Mouse (Mus musculus) heart, embryonic 13.5 days (tissue): Measurements from ENCODE around the gene Ptdss2. TPM values are rescaled to one million over a fixed set of nuclear protein-coding genes. Genes with fewer than 3 reads are reported as not detected.

Experiments used
- ATAC-seq: fragments of 200-750 bp; cut with Nextera tagmentation; 2 replicates; pipeline ENCODE4 v1.8.0; 2017; ENCODE audit warnings: moderate TSS enrichment; ENCODE audit not compliant: insufficient number of reproducible peaks, low FRiP score, low TSS enrichment; ENCODE audit errors: extremely low read depth
- H3K27ac ChIP-seq: fragments of 300-500 bp; sonication (generic); replicated peaks from 2 replicates; pipeline ENCODE4 v1.5.1; 2015; ENCODE audit warnings: moderate library complexity, mild to moderate bottlenecking, inconsistent platforms
- H3K27me3 ChIP-seq: fragments of 300-500 bp; sonication (generic); replicated peaks from 2 replicates; pipeline ENCODE4 v1.6.1; 2015; ENCODE audit warnings: mild to moderate bottlenecking, inconsistent platforms
- H3K36me3 ChIP-seq: fragments of 300-500 bp; sonication (generic); 2 replicates; pipeline ENCODE4 v1.6.1; 2015; ENCODE audit warnings: mild to moderate bottlenecking, inconsistent platforms
- H3K4me1 ChIP-seq: fragments of 300-500 bp; sonication (generic); 2 replicates; pipeline ENCODE4 v1.6.1; 2015; ENCODE audit warnings: inconsistent platforms
- H3K4me2 ChIP-seq: fragments of 300-500 bp; sonication (generic); 2 replicates; pipeline ENCODE4 v1.6.1; 2015; ENCODE audit warnings: inconsistent platforms, mild to moderate bottlenecking, moderate library complexity
- H3K4me3 ChIP-seq: fragments of 300-500 bp; sonication (generic); 2 replicates; pipeline ENCODE4 v1.5.1; 2015; ENCODE audit warnings: moderate library complexity, mild to moderate bottlenecking, inconsistent platforms
- H3K9ac ChIP-seq: fragments of 300-500 bp; sonication (generic); 2 replicates; pipeline ENCODE4 v1.6.1; 2015; ENCODE audit warnings: inconsistent platforms, mild to moderate bottlenecking, moderate library complexity
- H3K9me3 ChIP-seq: fragments of 300-500 bp; sonication (generic); 2 replicates; pipeline ENCODE4 v1.6.1; 2016; ENCODE audit warnings: inconsistent platforms
- WGBS: fragments of 180-500 bp; shearing (Covaris S2); methylation state at CpG from one replicate; pipeline ENCODE4 v1.1.7; 2015; ENCODE audit warnings: mixed read lengths; 5-methylcytosine and 5-hydroxymethylcytosine counted together
- polyA plus RNA-seq: library from polyadenylated mRNA; unstranded; fragments of >200 nt; fragmentation: Nextera tagmentation; extraction: Ambion mirVana; gene quantifications from 2 replicates; pipeline ENCODE4 v1.2.1, GENCODE M21; 2015

Ptdss2 gene
- polyA plus RNA-seq, 1 experiment from 2014 or later, result 57.9 TPM

DNA sequence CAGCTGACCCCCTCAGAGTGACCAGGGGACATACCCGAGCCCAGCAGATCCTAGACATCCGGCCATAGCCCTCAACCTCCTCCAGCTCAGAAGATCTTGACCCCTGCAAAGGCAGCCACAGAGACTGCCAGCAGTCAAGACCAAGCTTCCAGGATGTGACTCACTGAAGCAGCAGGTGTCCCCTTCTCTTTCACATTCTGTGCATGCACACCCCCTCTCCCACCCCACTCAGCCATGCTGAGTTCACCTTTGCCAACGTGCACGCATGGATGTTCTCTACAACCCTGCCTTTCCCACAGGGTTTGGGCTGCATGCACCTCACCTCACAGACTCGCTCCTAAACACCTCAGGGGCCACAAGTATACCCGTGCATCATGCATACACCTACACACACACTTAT lies 26.2 kb upstream of the Ptdss2 start:
- Histone ChIP-seq H3K4me1 (peaks cover 27% of the 10 kb centered on the region), H3K9me3 (no peaks in the 10 kb centered on the region), H3K4me3 (0 out of 2 replicates have a peak overlapping the region, but pooled peaks have one; percentile 8), H3K4me2 (peak overlapping the region; percentile 37), H3K27ac (no peak overlapping the region), H3K36me3 (no peaks in the 10 kb centered on the region), H3K9ac (no peak overlapping the region), H3K27me3 (peaks cover 74% of the 10 kb centered on the region)
- no peak for ATAC-seq
- WGBS, result 73% methylated on average over 6 of the region's 6 CpGs

DNA sequence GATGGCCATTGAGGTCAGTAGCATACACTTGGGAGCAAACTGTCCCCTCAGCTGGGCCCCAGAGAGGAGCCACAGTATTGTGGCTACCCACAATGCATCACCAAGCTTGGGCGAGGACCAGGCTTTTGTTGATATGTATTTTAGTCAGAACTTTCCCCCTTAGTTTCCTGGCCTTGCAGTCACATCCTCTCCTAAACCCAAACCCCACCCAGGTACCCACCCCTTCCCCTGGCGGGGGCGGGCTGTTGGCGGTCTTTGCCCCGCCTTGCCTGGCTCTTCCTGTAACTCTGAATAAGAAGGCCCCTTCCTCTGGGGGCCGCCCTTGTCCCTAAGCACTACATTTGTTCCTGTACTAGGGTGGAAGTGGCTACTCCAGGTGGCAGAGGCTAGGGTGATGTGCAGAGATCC lies 25.5 kb upstream of the Ptdss2 start:
- 0 out of 2 replicates have a peak overlapping the region, but pooled peaks have one; percentile 17 for H3K9ac ChIP-seq
- peaks cover 74% of the 10 kb centered on the region for H3K27me3 ChIP-seq
- H3K27ac ChIP-seq, result no peak overlapping the region
- WGBS, result 22% methylated on average over 6 of the region's 6 CpGs
- no peaks in the 10 kb centered on the region for H3K36me3 ChIP-seq
- H3K4me2 ChIP-seq, result peak overlapping the region; percentile 37
- peak overlapping the region; percentile 8; the same call in 1 of the 2 replicates for H3K4me3 ChIP-seq
- no peaks in the 10 kb centered on the region for H3K9me3 ChIP-seq
- ATAC-seq, result no peak
- H3K4me1 ChIP-seq, result peaks cover 27% of the 10 kb centered on the region

DNA sequence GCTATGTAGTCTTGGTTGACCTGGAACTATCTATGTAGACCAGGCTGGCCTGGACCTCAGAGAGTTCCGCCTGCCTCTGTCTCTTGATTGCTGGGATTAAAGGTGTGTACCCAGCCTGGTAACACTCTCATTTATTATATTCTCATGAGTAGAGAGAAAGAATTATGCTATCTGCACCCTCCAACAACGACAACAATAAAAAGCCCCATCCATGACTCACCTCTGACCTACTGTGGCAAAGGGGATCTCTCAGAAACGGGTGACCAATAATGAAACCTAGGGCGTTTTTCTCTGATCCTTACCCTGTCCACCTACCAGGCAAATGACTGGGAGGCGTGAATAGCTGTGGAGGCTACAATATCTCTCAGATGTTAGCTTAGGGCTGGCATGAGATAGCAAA lies 25.0 kb upstream of the Ptdss2 start:
- H3K36me3 ChIP-seq, result no peaks in the 10 kb centered on the region
- H3K4me1 ChIP-seq, result peaks cover 24% of the 10 kb centered on the region
- 77% methylated on average over 5 of the region's 5 CpGs for WGBS
- no peak overlapping the region for H3K4me2 ChIP-seq
- H3K27ac ChIP-seq, result no peak overlapping the region
- H3K9ac ChIP-seq, result no peak overlapping the region
- ATAC-seq, result no peak
- no peaks in the 10 kb centered on the region for H3K9me3 ChIP-seq
- H3K4me3 ChIP-seq, result no peak overlapping the region
- H3K27me3 ChIP-seq, result peaks cover 78% of the 10 kb centered on the region

DNA sequence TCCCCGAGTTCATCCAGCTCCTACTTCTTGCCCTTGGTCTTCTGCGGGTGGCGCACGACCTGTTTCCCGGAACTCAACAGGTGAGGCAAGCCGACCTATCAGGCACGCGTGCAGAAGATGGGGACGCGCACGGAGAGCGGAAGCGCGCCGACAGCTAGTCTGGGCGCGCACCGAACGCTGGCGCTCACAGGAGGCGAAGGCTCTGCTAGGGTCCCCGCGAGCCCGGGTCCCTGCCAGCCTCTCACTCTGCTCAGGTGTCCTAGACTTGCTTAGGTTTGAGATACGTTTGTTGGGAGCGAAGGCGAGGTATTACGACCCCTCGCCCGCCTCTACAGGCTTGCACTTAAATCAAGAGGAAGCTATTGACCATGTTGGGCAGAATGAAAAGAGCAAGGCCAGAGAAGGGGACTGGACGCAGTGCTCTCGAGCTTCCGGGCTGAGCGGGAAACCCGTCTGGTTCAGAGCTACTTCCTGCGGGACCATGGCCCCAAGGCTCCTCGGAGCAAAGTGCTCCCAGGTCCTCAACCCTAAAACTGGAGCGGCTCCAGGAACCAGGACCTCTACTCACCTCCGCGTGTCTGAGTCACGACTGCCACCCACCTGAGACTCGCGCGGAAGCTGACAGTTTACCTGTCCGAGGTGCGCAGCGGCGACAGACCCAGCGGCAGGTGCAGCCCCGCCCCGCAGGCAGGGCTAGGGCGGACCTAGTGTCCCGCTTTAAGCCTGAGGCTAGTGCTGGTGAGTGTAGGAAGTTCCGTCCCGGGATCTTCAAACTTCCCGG lies 22.1 kb upstream of the Ptdss2 start, which contains the start of gene Sigirr:
TSS of gene Sigirr (minus strand) at position 662 of the 781 bp plus-strand sequence.
- ATAC-seq, result no peak
- Histone ChIP-seq H3K9me3 (no peaks in the 10 kb centered on the region), H3K27ac (no peak within 1 kb of the TSS), H3K4me1 (peaks cover 19% of the 10 kb centered on the region), H3K27me3 (peaks cover 75% of the 10 kb centered on the region), H3K9ac (peak within 1 kb of the TSS; percentile 77), H3K4me2 (peak within 1 kb of the TSS; percentile 93), H3K4me3 (peak within 1 kb of the TSS; percentile 59), H3K36me3 (no peaks in the 10 kb centered on the region)
- under 1% methylated on average over 56 of the region's 56 CpGs for WGBS

DNA sequence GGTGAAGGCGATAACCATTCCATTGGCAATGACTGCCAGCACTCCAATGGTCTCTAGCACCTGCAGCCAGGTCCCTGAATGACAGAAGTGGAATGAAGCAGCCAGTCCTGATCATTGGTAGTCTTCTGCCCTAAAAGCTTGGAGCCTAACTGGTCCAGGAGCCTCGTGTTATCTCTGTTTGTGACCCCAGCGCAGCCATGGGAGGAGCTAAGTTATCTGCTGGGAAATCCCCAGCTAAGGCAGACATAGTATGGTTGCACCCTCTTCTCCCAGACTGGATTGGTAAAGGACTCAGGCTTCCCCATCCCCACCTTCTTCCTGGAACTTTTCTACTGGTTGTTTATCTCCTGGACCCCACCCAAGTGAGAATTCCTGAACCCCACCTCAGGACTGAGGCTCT lies 19.0 kb upstream of the Ptdss2 start:
- peaks cover 12% of the 10 kb centered on the region for H3K4me1 ChIP-seq
- H3K27ac ChIP-seq, result no peak overlapping the region
- no peak overlapping the region for H3K4me2 ChIP-seq
- no peak for ATAC-seq
- H3K9me3 ChIP-seq, result no peaks in the 10 kb centered on the region
- H3K4me3 ChIP-seq, result no peak overlapping the region
- peaks cover 55% of the 10 kb centered on the region for H3K27me3 ChIP-seq
- H3K9ac ChIP-seq, result no peak overlapping the region
- H3K36me3 ChIP-seq, result no peaks in the 10 kb centered on the region
- WGBS, result 51% methylated on average over 3 of the region's 3 CpGs

DNA sequence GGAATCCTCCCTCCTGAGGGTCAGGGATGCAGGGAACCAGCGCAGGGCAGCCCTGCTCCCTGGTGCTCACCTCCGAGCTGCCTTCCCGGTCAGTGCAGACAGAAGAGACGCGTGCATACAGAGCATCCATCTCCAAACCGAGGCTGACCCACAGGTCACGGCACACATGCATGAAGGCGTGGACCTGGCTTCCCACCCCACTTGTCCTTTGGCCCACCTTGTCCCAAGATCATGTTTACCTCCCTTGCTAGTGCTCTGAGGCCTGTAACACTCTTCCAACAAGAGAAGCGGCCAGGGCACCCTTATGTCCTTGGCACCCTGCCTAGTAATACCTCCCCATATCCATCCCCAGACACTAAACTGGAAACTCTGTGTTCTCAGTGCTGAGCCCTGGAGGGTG lies 6.3 kb upstream of the Ptdss2 start:
- Histone ChIP-seq H3K9me3 (no peaks in the 10 kb centered on the region), H3K4me1 (no peaks in the 10 kb centered on the region), H3K27me3 (peaks cover 39% of the 10 kb centered on the region), H3K36me3 (no peaks in the 10 kb centered on the region), H3K27ac (no peak overlapping the region), H3K9ac (no peak overlapping the region), H3K4me2 (no peak overlapping the region), H3K4me3 (no peak overlapping the region)
- WGBS, result 79% methylated on average over 9 of the region's 9 CpGs
- no peak for ATAC-seq

DNA sequence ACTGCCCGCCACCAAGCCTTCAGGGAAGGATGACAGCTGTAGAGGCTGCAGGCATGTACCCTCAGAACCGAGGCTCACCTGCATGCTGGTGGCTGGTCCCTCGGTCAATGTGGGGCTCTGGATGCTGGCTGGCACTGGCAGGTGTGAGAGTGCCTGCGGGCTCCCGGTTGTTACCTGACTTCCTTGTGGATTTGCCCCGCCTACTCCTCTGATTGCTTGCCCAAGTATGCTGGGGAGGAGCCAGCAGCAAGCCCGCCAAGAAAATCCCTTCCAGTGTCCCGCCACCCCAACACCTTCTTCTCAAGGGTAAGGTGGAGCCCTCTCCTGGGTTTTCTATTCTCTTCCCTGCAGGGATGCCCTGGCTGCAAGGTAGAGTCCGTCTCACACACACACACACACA lies 4.5 kb upstream of the Ptdss2 start, which contains the start of gene Ano9:
TSS of gene Ano9 (minus strand) at position 171 of the 400 bp plus-strand sequence.
- ATAC-seq, result no peak
- 14% methylated on average over 9 of the region's 9 CpGs for WGBS
- no peak within 1 kb of the TSS for H3K4me3 ChIP-seq
- no peak within 1 kb of the TSS for H3K27ac ChIP-seq
- H3K27me3 ChIP-seq, result peaks cover 39% of the 10 kb centered on the region
- H3K9ac ChIP-seq, result no peak within 1 kb of the TSS
- H3K36me3 ChIP-seq, result no peaks in the 10 kb centered on the region
- H3K4me2 ChIP-seq, result no peak within 1 kb of the TSS
- peaks cover 11% of the 10 kb centered on the region for H3K4me1 ChIP-seq
- H3K9me3 ChIP-seq, result no peaks in the 10 kb centered on the region

DNA sequence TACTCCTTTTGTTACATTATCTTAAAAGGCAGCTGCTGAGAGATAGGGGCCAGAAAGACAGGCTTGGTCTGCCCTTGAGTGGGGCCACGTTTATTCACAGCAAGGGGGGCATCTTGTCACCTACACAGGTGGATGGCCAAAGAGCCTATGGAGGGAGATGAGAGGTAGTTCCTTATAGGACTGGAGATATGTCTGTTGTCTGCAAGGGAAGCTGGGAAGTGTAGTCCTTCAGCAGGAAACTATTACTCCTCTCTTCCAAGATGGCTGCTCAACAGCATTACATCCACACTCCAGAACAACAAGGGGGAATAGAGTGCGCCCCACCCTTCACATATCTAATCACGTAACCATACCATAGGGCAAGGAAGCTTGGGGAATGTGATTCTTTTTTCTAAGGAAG lies 2.7 kb upstream of the Ptdss2 start:
- H3K36me3 ChIP-seq, result no peaks in the 10 kb centered on the region
- H3K27me3 ChIP-seq, result peaks cover 31% of the 10 kb centered on the region
- no peak overlapping the region for H3K4me3 ChIP-seq
- no peak for ATAC-seq
- WGBS, result 59% methylated on average over 3 of the region's 3 CpGs
- H3K4me1 ChIP-seq, result peaks cover 17% of the 10 kb centered on the region
- H3K4me2 ChIP-seq, result no peak overlapping the region
- H3K9me3 ChIP-seq, result no peaks in the 10 kb centered on the region
- no peak overlapping the region for H3K27ac ChIP-seq
- no peak overlapping the region for H3K9ac ChIP-seq

DNA sequence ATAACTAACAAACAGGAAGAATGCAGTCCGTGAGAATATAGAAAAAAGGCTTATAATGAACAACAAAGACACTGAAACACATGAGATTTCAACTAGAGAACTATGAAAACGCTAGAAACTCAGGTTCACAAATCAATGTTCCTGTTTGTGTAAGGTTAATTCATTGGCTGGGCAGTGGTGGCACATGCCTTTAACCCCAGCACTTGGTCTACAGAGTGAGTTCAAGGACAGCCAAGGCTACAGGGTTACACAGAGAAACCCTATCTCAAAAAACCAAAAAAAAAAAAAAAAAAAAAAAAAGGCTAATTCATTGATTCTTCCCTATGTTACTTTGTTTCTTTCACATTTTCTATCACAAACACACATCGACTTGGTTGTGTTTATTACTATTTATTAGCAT lies 1.6 kb upstream of the Ptdss2 start:
- Histone ChIP-seq H3K4me3 (no peak overlapping the region), H3K27ac (no peak overlapping the region), H3K9ac (no peak overlapping the region), H3K4me1 (peaks cover 18% of the 10 kb centered on the region), H3K36me3 (no peaks in the 10 kb centered on the region), H3K27me3 (peaks cover 26% of the 10 kb centered on the region), H3K4me2 (no peak overlapping the region), H3K9me3 (no peaks in the 10 kb centered on the region)
- WGBS, result 73% methylated on average over 3 of the region's 3 CpGs
- ATAC-seq, result no peak

DNA sequence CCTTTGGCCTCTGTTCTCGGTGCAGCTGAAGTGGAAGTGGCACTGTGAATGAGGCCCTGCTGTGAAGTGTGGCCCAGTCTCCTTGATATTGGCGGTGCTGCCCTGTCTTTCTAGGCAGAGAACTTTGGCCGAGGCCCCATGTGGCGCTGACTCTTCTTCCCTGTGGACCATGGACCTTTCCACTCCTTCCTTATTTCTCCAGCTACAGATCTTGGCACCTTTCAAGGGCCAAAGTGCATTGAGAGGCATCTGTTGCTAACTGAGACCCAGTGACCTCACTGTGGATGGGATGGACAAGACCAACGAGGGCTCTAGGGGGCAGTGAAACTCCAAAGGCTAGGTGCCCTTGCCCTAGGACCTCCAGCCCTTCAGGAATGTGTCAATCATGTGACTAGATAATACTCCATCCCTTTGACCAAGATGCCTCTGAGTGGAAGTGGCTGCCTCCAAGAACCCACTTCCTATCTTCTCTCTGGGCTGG lies 1.1 kb upstream of the Ptdss2 start:
- peaks cover 21% of the 10 kb centered on the region for H3K4me1 ChIP-seq
- H3K4me3 ChIP-seq, result no peak overlapping the region
- no peaks in the 10 kb centered on the region for H3K36me3 ChIP-seq
- H3K27me3 ChIP-seq, result peaks cover 22% of the 10 kb centered on the region
- H3K4me2 ChIP-seq, result no peak overlapping the region
- WGBS, result 72% methylated on average over 5 of the region's 5 CpGs
- ATAC-seq, result no peak
- H3K9ac ChIP-seq, result no peak overlapping the region
- no peaks in the 10 kb centered on the region for H3K9me3 ChIP-seq
- no peak overlapping the region for H3K27ac ChIP-seq

DNA sequence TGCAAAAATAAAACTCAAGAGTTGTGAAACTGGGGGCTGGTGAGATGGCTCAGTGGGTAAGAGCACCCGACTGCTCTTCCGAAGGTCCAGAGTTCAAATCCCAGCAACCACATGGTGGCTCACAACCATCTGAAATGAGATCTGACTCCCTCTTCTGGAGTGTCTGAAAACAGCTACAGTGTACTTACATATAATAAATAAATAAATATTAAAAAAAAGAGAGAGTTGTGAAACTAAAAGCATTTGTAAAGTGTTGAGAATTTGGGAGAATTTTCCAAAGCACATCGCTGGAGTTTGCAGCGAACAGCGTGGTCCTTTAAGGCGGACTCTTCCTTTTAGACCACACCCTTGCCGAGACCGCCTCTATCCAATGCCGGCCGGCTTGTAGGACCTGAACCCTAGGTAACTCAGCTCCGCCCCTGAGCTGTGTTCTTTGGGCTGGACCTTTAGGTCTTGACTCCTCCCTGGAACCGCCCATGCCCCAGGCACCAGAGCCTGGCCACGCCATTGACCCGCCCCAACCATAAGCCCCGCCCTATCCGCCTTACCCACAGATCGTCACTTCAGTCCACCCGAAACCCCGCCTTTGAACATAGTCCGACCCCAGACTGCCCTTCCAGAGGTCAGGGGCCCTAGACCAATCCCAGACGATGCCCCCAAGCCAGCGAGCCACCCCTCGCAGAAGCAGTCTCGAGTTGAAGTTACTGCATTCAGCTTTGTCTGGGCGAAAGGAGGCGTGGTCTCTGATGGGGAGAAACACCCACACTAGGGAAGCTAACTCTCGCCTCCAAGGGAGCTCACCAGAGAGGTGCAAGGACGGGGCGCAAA lies 721 bp downstream of the Ptdss2 start:
- 2% methylated on average over 29 of the region's 29 CpGs for WGBS
- peak overlapping the region; percentile 66 for H3K4me3 ChIP-seq
- H3K27ac ChIP-seq, result peak overlapping the region; percentile 92
- peaks cover 21% of the 10 kb centered on the region for H3K4me1 ChIP-seq
- no peaks in the 10 kb centered on the region for H3K36me3 ChIP-seq
- peak overlapping the region; percentile 86 for H3K9ac ChIP-seq
- peak; percentile 99 for ATAC-seq
- H3K9me3 ChIP-seq, result no peaks in the 10 kb centered on the region
- peak overlapping the region; percentile 85 for H3K4me2 ChIP-seq
- H3K27me3 ChIP-seq, result peaks cover 5% of the 10 kb centered on the region
